ENCODE assay signal across 21 mouse cellular contexts in genomic region chr5:38950520-38951288, GRCm38 (mm10).
A peak's percentile ranks its signal among the peaks of the same experiment; 100 is the strongest.
DNase-seq lines count a peak whose midpoint lies in the region; ATAC-seq lines count a peak whose summit lies in the region.
"Had no signal": no experiment of that assay in that cellular context is flagged by ENCODE, and none has a peak within 500 bp of the region (broad histone marks: within the 10 kb centered on the region; RNA-seq: fewer than 3 reads in every experiment).

No protein-coding gene starts in this region.

- no peaks in the 10 kb centered on the region for H3K27me3 ChIP-seq in embryonic facial prominence, embryonic 14.5 days (replicated peaks; ENCODE audit: control insufficient read depth, insufficient read depth, low read length)
- H3K27me3 ChIP-seq in embryonic facial prominence, embryonic 10.5 days (replicated peaks; ENCODE audit: low read depth, poor library complexity, severe bottlenecking): no peaks in the 10 kb centered on the region
- no peaks in the 10 kb centered on the region for H3K27me3 ChIP-seq in kidney, embryonic 16.5 days (ENCODE audit: insufficient read depth, low read length)
- H3K27me3 ChIP-seq in kidney, embryonic 14.5 days (ENCODE audit: control insufficient read depth, insufficient read depth, low read length): no peaks in the 10 kb centered on the region
- H3K27me3 ChIP-seq in neural tube, embryonic 13.5 days: no peaks in the 10 kb centered on the region
- no peaks in the 10 kb centered on the region for H3K27me3 ChIP-seq in forebrain, embryonic 15.5 days
- H3K27me3 ChIP-seq: limb, embryonic 12.5 days; megakaryocyte, embryonic 14.5 days had no signal

- DNase-seq in embryonic facial prominence, embryonic 14.5 days (ENCODE audit: low spot score): peak; percentile 6
- no peak for DNase-seq in embryonic facial prominence, embryonic 10.5 days (ENCODE audit: low spot score)
- peak; percentile 14 for DNase-seq in hindlimb bud, embryonic 11.5 days (ENCODE audit: extremely low spot score, low read depth, low spot score)
- DNase-seq in right cerebral cortex, postnatal 4 days: no peak
- DNase-seq: cerebellum, adult 9-10 months; forebrain, postnatal 0 days; gastrocnemius, postnatal 10 days; heart, adult 2 months; retina, postnatal 1 day had no signal

- ATAC-seq in embryonic facial prominence, embryonic 14.5 days (ENCODE audit: low read depth): no peak
- no peak for ATAC-seq in kidney, embryonic 16.5 days (ENCODE audit: low FRiP score, low TSS enrichment)
- no peak for ATAC-seq in kidney, embryonic 14.5 days (ENCODE audit: low FRiP score, low TSS enrichment)
- ATAC-seq in neural tube, embryonic 13.5 days (ENCODE audit: low read depth): peak; percentile 78
- ATAC-seq in forebrain, embryonic 15.5 days (replicated peaks): no peak
- ATAC-seq: CD4-positive, CD25-positive, alpha-beta regulatory T cell, adult 4 months; forebrain, postnatal 0 days; lung, postnatal 0 days had no signal

- H3K4me1 ChIP-seq in embryonic facial prominence, embryonic 14.5 days (ENCODE audit: control insufficient read depth, insufficient read depth, low read length): no peaks in the 10 kb centered on the region
- H3K4me1 ChIP-seq in embryonic facial prominence, embryonic 10.5 days: no peaks in the 10 kb centered on the region
- H3K4me1 ChIP-seq in kidney, embryonic 16.5 days (ENCODE audit: insufficient read depth, low read length): no peaks in the 10 kb centered on the region
- no peaks in the 10 kb centered on the region; the same call in 1 of the 2 replicates for H3K4me1 ChIP-seq in kidney, embryonic 14.5 days (ENCODE audit: control insufficient read depth, insufficient read depth, low read length)
- peaks cover 6% of the 10 kb centered on the region for H3K4me1 ChIP-seq in neural tube, embryonic 13.5 days (replicated peaks)
- H3K4me1 ChIP-seq in forebrain, embryonic 15.5 days: no peaks in the 10 kb centered on the region

- H3K36me3 ChIP-seq in embryonic facial prominence, embryonic 14.5 days (ENCODE audit: control insufficient read depth, insufficient read depth, low read length): no peaks in the 10 kb centered on the region
- H3K36me3 ChIP-seq in embryonic facial prominence, embryonic 10.5 days (replicated peaks): no peaks in the 10 kb centered on the region
- no peaks in the 10 kb centered on the region for H3K36me3 ChIP-seq in kidney, embryonic 16.5 days (ENCODE audit: insufficient read depth, low read length)
- no peaks in the 10 kb centered on the region for H3K36me3 ChIP-seq in kidney, embryonic 14.5 days (ENCODE audit: control insufficient read depth, insufficient read depth, low read length)
- no peaks in the 10 kb centered on the region for H3K36me3 ChIP-seq in neural tube, embryonic 13.5 days
- H3K36me3 ChIP-seq in forebrain, embryonic 15.5 days: no peaks in the 10 kb centered on the region
- H3K36me3 ChIP-seq: G1E; limb, embryonic 12.5 days had no signal

- no peaks in the 10 kb centered on the region for H3K9me3 ChIP-seq in embryonic facial prominence, embryonic 14.5 days (ENCODE audit: control insufficient read depth, low read length)
- no peaks in the 10 kb centered on the region for H3K9me3 ChIP-seq in embryonic facial prominence, embryonic 10.5 days
- no peaks in the 10 kb centered on the region for H3K9me3 ChIP-seq in kidney, embryonic 16.5 days (ENCODE audit: low read length)
- H3K9me3 ChIP-seq in kidney, embryonic 14.5 days (ENCODE audit: control insufficient read depth, low read length): no peaks in the 10 kb centered on the region
- H3K9me3 ChIP-seq in neural tube, embryonic 13.5 days: no peaks in the 10 kb centered on the region
- no peaks in the 10 kb centered on the region for H3K9me3 ChIP-seq in forebrain, embryonic 15.5 days
- H3K9me3 ChIP-seq: limb, embryonic 12.5 days; megakaryocyte, embryonic 14.5 days had no signal

- no peak overlapping the region for H3K9ac ChIP-seq in embryonic facial prominence, embryonic 14.5 days (ENCODE audit: low read depth, low read length)
- no peak overlapping the region for H3K9ac ChIP-seq in kidney, embryonic 16.5 days (replicated peaks; ENCODE audit: low read length)
- no peak overlapping the region for H3K9ac ChIP-seq in kidney, embryonic 14.5 days (ENCODE audit: low read depth, low read length)
- H3K9ac ChIP-seq in neural tube, embryonic 13.5 days: no peak overlapping the region
- no peak overlapping the region for H3K9ac ChIP-seq in forebrain, embryonic 15.5 days (replicated peaks)
- H3K9ac ChIP-seq: forebrain, postnatal 0 days; limb, embryonic 12.5 days; liver, embryonic 14.5 days had no signal

- H3K27ac ChIP-seq in embryonic facial prominence, embryonic 14.5 days (replicated peaks; ENCODE audit: low read depth, low read length): no peak overlapping the region
- no peak overlapping the region for H3K27ac ChIP-seq in embryonic facial prominence, embryonic 10.5 days (replicated peaks)
- H3K27ac ChIP-seq in kidney, embryonic 16.5 days (ENCODE audit: low read length): peak overlapping the region; percentile 63; the same call in 1 of the 2 replicates
- H3K27ac ChIP-seq in kidney, embryonic 14.5 days (ENCODE audit: low read depth, low read length): no peak overlapping the region
- peak overlapping the region; percentile 42; the same call in 1 of the 2 replicates for H3K27ac ChIP-seq in neural tube, embryonic 13.5 days (replicated peaks)
- H3K27ac ChIP-seq in forebrain, embryonic 15.5 days (replicated peaks): no peak overlapping the region
- H3K27ac ChIP-seq: heart, adult 2 months; layer of hippocampus, adult 2 months; limb, embryonic 12.5 days; liver, embryonic 14.5 days had no signal

- no peak overlapping the region for H3K4me3 ChIP-seq in embryonic facial prominence, embryonic 14.5 days (ENCODE audit: low read depth, low read length)
- no peak overlapping the region for H3K4me3 ChIP-seq in embryonic facial prominence, embryonic 10.5 days
- no peak overlapping the region for H3K4me3 ChIP-seq in kidney, embryonic 16.5 days (ENCODE audit: low read length)
- H3K4me3 ChIP-seq in kidney, embryonic 14.5 days (ENCODE audit: low read length): no peak overlapping the region
- no peak overlapping the region for H3K4me3 ChIP-seq in neural tube, embryonic 13.5 days
- no peak overlapping the region for H3K4me3 ChIP-seq in forebrain, embryonic 15.5 days
- H3K4me3 ChIP-seq: erythroblast, embryonic 14.5 days; heart, adult 2 months; layer of hippocampus, adult 2 months; limb, embryonic 12.5 days; megakaryocyte, embryonic 14.5 days had no signal

- H3K4me2 ChIP-seq in embryonic facial prominence, embryonic 14.5 days (ENCODE audit: low read depth, low read length): no peak overlapping the region
- H3K4me2 ChIP-seq in kidney, embryonic 16.5 days (replicated peaks; ENCODE audit: low read depth, low read length): no peak overlapping the region
- no peak overlapping the region for H3K4me2 ChIP-seq in kidney, embryonic 14.5 days (replicated peaks; ENCODE audit: low read depth, low read length)
- no peak overlapping the region; the same call in 1 of the 2 replicates for H3K4me2 ChIP-seq in neural tube, embryonic 13.5 days
- no peak overlapping the region for H3K4me2 ChIP-seq in forebrain, embryonic 15.5 days (replicated peaks)
- H3K4me2 ChIP-seq: limb, embryonic 12.5 days had no signal

- WGBS in embryonic facial prominence, embryonic 14.5 days: 43% methylated on average over 9 of the region's 9 CpGs
- 57% methylated on average over 9 of the region's 9 CpGs for WGBS in embryonic facial prominence, embryonic 10.5 days
- WGBS in kidney, embryonic 16.5 days: 39% methylated on average over 9 of the region's 9 CpGs
- WGBS in kidney, embryonic 14.5 days: 44% methylated on average over 9 of the region's 9 CpGs
- 36% methylated on average over 9 of the region's 9 CpGs for WGBS in neural tube, embryonic 13.5 days
- 73% methylated on average over 9 of the region's 9 CpGs for WGBS in forebrain, embryonic 15.5 days

Comparison
In these comparisons a context has a peak if more than half of its experiments do, and no peak if none do; other contexts are left out.
1. DNase-seq: peak in embryonic facial prominence, embryonic 14.5 days (single experiment) and hindlimb bud, embryonic 11.5 days (single experiment); none in embryonic facial prominence, embryonic 10.5 days (single experiment) and right cerebral cortex, postnatal 4 days (single experiment).
2. H3K27ac ChIP-seq: peak in kidney, embryonic 16.5 days (single experiment) and neural tube, embryonic 13.5 days (single experiment); none in embryonic facial prominence, embryonic 14.5 days (single experiment), embryonic facial prominence, embryonic 10.5 days (single experiment), kidney, embryonic 14.5 days (single experiment) and forebrain, embryonic 15.5 days (single experiment).